Mouse (Mus musculus) 416B (cell line): Measurements from ENCODE around the gene C1ql4.

Source experiments
- DNase-seq: peaks from one replicate; pipeline ENCODE4 v3.0.0; 2011; ENCODE audit warnings: low read depth

Gene C1ql4

GRCm38 (mm10) chr15:99087253-99088075, at the start of gene C1ql4:
C1ql4 (minus strand) TSS chr15:99087817.
- DNase-seq = no peak

DNA sequence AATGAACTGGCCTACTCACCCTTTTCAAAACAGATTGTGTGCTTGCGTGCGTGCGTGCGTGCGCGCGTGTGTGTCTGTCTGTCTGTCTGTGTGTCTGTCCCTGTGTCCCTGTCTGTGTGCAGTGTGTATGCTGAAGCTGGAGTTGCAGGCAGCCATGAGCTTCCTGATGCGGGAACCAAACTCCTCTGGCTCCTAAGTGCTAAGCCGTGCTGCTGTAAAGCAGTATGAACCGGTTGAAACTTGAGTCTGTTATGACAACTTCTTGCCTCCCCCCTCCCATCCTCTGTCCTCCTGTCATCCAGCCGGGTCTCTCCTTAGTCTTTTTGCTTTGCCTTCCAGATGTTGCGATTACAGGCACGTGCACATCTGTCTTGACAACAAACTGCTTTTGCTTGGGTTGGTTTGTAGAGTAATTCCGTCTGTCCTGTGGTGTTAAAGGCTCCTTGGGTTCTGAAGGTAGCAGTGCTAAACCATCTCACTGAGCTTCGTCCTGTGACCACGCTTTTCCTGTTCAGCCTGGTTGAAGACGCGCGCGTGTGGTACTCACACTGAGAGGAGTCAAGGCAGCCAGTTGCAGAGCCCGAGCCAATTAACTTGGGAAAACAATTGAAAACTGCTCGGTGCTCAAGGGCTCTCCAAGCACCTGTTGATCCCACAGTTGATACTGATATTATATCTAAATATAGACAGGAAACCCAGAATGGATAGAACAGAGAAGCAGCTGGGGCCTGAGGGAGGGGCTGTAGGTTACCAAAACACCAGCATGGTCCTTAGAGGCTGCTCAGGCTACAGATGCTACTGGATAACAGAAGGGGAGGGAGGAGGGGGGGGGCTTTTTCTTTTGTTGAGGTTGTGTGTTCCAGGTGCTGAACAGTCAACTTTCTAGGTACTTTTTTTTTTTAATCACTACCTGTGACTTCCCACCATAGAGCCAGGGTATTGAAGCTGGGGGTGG, 42.6 kb upstream of the C1ql4 start:
- peak; percentile 71 for DNase-seq

DNA sequence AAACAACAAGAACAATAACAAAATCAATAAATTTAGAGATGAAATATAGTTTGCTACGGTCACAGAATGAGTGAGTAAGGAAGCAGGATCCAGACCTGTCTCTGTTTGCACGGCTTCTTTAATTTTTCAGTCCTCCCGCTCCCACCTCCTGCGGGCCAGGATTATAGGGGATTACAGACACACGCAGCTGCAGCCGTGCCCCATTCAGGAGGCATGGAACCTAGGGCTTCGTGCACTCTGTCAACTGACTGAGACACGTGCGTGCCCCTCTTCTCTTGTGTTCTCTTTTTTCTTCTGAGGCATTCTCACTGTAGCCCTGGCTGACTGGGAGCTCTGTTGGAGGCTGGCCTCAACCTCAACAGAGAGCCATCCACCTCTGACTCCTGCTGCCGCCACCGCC, 41.8 kb upstream of the C1ql4 start:
- DNase-seq = no peak

DNA sequence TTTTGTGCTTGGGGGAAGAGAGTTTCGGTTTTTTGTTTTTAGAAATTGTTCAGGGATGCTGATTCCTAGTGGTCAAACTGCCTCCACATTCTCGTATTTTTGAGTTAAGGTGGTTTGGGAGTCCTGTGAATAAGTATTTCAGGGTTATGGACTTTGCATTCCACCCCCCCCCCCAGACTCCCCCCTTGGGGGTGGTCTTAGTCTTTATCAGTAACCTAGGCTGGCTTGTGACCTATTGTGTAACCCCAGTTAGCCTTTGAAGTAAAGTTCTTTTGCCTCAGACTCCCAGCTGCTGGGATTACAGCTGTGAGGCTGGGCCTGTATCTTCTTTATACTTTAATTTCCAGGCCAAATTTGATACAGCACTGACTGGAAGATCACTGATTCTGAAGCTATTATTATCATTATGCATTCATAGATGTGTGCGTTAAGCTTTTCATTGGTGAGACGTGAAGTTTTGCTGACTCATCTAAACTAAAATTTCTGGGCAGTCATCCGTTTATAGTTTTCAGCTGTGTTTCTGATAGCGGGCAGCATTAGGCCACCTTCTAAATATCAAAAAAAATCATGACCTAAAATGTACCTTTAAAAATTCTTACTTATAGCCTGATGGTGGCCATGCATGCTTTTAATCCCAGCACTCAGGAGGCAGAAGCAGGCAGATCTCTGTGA, 40.4 kb upstream of the C1ql4 start:
- DNase-seq = peak; percentile 32

DNA sequence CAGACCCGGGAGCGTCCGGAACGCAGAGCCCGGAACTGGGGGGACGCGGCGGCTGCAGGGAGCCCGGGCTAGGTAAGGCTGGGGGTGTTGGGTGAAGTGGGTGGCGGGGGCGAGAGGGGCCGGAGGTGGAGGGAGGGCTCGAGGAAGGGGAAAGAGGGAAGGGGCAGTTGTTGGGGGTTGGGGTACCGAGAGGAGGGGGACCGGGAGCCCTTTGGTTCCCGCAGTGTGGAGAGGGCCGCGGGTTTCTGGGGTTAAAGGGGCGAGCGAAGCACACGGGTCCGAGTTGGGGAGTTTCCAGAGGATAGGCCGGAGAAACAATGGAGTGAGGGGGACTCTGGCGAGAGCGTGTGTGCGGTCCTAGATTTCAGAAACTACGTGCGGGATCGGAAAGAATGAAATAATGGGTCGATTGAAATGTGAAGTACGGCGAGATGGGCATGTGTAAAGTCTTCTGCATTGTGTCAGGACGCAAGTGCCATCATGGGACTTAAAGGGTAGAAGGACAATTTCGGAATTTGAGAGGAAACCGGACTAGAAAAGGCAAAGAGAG, 39.3 kb upstream of the C1ql4 start:
- peak; percentile 48 for DNase-seq

GRCm38 (mm10) chr15:99126081-99126815, 38.6 kb upstream of the C1ql4 start:
- DNase-seq = peak; percentile 73

DNA sequence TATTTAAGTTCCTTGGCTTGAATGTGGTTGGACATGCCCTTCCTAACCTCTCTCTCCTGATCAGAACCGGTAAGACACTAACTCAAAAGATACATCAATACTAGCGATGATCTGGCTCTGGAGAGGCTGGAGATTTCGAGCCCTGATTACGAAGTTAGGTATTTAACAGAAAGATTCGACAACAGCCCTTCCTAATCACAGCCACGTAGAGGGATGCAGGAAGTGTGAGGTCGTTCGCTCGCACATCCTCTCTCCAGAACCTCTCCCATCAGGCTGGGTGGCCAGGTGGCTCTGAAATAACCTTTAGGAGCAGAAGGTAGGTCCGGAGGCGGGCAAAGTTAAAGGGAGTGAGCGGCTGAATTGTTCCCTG, 38.1 kb upstream of the C1ql4 start, which contains the start of gene Spats2:
Gene Spats2 (plus strand): TSS at position 206 of the 370 bp plus-strand sequence.
- peak; percentile 59 for DNase-seq

GRCm38 (mm10) chr15:99122642-99123041, 35.0 kb upstream of the C1ql4 start:
- peak; percentile 64 for DNase-seq

- DNase-seq = peak; percentile 68
These were observed 33.2 kb upstream of the C1ql4 start for GRCm38 (mm10) chr15:99120814-99121213.

DNA sequence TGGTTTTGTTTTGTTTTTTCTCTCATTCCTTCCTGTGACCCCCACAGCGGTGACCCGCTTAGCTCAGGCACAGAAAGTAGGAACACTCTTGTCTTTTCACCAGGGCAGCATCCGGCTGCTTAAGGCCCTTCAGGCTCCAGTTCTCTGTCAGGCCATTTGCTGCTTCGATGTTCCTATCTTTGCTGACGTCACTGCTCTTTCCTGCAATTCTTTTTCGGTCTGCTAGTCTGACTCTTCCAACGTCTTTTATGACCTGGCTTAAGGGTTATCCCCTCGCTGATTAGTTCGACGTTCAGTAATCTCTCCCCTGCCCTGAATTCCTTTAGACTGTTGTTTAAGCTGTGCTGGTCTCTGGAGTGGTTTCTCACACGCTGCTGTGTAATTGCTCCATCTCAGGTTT, 28.9 kb upstream of the C1ql4 start:
- no peak for DNase-seq

- DNase-seq = no peak
These were observed 27.4 kb upstream of the C1ql4 start for GRCm38 (mm10) chr15:99115065-99115423.

DNA sequence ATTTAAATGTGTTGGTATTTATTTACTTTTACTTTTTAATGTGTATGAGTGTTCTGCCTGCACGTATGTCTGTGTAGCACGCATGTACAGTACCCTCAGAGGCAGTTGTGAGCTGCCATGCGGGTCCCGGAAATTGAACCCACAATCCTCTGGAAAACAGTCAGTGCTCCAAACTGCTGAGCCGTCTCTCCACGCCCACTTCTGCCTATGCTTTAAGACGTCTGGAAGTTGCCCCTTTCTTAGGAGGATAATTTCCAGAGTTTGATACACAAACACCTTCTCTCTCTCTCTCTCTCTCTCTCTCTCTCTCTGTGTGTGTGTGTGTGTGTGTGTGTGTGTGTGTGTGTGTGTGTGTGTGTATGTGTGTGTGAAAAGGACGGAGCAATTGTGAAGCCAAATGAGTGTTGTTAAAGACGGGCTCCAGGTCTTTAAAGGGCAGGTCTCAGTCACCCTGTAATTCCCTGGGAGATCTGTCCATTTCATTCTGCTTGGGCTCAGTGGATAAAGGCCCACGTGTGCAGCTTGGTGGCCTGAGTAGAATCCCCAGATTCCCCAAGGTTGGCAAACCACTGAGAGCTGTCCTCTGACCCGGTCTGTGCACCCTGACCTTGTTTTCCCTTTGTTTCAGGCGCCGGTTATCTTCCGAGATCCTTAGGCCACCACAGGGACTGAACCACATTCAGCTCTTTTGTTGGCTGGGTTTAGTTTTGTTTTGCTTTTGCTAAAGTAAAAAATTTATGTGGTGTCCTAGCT, 26.9 kb upstream of the C1ql4 start:
- no peak for DNase-seq

DNA sequence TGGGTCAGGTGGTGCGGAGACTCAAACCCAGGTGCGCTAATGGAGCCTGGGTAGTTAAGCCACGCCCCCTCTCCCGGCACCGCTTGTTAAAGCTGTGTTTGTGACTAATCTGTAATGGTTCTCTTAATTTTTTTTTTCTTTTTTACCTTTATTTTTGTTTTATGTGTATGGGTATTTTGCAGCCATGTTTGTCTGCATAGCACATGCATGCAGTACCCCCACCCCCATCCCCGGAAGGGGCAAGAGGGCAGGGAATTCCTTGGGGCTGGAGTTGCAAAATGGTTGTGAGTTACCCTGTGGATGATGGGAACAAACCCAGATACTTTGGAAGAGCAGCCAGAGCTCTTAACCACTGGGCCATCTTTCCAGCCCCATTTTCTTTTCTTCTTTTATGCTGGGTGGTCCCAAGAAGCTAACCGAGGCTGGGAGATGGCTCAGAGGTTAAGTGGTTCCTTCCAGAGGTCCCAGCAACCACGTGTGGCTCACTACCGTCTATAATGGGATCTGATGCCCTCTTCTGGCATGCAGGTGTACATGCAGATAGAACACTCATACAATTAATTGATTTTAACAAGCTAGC, 25.9 kb upstream of the C1ql4 start:
- DNase-seq = peak; percentile 83

- no peak for DNase-seq
These were observed 25.3 kb upstream of the C1ql4 start for GRCm38 (mm10) chr15:99112843-99113395.

DNA sequence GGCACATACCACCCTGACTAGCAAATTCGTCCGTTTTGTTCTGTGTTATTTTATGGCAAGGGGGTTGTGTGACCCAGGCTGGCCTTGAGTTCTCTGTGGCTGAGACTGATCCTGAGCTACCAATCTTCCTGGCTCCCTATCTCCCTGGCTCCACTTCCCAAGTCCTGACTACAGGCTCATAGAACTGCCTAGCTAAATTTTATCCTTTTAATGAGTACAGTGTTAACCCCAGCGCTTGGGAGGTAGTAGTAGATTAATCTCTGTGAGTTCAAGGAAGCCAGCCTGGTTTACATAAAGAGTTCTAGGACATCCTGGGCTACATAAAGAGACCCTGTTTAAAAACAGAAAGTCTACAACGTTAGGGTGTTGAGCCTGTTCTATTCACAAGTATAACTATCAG, 24.2 kb upstream of the C1ql4 start:
- DNase-seq = no peak

DNA sequence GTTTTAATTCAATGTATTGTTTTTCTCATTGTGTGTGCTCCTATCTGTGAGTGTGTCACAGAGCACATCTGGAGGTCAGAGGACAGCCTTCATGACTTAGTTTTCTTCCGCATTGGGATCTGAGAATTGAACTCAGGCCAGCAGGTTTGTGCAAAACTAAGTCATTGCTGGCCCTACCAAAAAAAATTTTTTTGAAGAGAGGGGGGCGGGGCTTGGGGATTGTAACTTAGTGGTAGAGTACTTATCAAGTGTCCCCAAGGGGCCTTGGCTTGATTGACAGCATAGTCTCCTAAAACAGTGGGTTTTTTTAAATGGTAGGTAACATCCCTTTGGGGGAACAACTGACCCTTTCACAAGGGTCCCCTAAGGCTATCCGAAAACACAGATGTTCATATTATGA, 23.5 kb upstream of the C1ql4 start:
- DNase-seq = no peak

DNA sequence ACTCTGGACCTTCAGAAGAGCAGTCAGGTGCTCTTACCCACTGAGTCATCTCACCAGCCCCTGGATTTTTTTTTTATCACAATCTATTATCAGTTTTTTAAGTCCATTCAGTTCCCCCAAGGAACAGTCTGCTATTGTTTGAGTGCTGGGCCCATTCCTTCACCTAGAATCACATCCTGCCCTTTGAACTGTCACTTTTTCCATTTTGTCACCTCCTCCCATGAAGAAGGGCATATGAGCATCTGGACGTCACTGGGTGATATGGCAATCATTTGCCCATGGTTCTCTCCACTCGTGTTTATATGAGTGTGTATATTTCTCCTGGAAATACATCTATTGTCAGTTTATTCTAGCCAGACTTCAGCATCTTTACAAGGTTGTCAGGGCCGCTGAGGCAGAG, 20.2 kb upstream of the C1ql4 start:
- peak; percentile 40 for DNase-seq

DNA sequence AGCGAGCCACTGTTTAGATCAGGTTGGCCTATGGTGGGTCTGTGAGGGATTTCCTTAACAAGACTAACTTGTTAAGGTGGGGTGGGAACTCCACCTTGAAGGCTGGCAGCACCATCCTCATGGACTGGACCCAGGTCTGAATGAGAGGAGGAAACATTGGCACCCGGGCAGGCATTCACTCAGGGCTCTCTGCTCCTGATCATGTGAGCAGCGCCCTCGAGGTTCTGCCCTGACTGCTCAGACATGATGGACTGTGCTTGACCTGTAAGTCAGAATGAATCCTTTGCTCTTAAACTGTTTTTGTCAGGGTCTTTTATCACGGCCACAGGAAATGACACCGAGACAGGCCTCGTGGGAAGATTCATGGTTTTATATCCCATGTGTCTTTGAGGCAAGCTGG, 17.6 kb upstream of the C1ql4 start:
- no peak for DNase-seq

DNA sequence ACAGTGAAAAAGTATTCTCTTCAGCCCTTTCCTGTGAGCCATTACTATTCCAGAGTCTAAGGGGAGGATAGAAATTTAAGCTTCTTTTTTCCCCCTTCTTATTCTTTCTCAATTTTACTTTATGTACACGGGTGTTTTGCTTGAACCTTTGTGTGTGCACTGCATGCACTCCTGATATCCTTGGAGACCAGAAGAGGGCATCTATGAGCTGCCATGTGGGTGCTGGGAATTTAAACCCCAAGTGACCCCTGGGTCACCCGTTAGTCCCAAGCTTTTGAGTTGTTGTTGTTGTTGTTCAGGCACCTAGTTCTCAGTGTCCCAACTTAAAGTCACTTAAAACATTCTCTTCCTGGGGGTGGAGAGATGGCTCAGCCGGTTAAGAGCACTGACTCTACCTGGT, 12.4 kb upstream of the C1ql4 start:
- peak; percentile 81 for DNase-seq

DNA sequence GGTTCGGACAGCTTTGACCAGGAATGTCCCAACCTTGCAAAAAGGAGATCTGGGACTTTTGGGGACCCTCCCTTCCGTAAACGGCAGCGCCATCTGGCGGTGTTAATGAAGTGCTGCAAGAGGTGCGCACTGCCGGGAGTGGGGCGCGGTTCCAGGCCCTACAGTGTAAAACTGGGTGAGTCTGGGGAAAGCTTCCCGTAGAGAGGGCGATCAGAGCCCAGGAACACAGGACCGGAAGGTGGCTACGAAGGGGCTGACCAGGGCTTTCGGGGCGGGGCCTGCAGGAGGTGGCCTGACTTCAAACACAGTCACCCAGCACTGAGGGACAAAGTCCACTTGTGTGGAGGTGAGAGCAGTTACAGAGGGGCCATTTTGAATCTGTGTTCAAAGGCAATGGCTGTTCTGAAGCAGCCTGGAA, 11.5 kb upstream of the C1ql4 start:
- DNase-seq = peak; percentile 87
